Comparison of ENCODE assay signal across 24 mouse cellular contexts in the genomic region with DNA sequence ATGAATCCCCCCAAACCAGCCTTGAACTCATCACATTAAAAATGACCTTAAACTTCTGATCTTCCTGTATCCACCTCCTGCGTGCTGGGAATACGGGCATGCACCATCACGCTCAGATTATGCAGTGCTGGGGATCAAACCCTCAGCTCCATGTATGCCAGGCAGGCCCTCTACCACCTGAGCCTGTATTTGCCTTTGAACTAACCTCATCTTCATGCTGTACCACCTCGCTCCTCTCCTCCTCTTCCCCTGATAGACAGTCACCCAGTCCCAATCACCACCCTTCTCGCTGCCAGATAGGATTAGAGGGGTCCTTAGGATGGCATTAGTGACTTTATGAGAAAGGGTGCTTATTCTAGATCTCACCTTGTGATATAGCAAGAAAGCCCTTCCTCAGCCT. TPM values are rescaled to one million over a fixed set of nuclear protein-coding genes. Genes with fewer than 3 reads are reported as not detected.
DNase-seq lines count a peak whose midpoint lies in the region; TF ChIP-seq lines count a peak whose summit lies in the region.
"Had no signal": no experiment of that assay in that cellular context is flagged by ENCODE, and none has a peak within 500 bp of the region (broad histone marks: within the 10 kb centered on the region; RNA-seq: fewer than 3 reads in every experiment).

No protein-coding gene starts in this region.

- TF ChIP-seq POLR2A in heart, adult 2 months (IDR thresholded peaks at IDR 0.05; ENCODE audit: insufficient read depth, low read depth, low read length), result no peak

- H3K4me3 ChIP-seq in heart, adult 2 months, result no peak overlapping the region
- H3K4me3 ChIP-seq in heart, embryonic 10.5 days, result no peak overlapping the region

- WGBS in heart, adult 2 months, result 75% methylated on average over 5 of the region's 5 CpGs
- WGBS in heart, embryonic 10.5 days, result 80% methylated on average over 5 of the region's 5 CpGs

- intact Hi-C loops in heart, adult 2 months (cut with DNase I), result no loop called here
- intact Hi-C loops in heart, postnatal 25 days (cut with DNase I), result no loop called here

- H3K4me1 ChIP-seq in heart, adult 2 months (ENCODE audit: control insufficient read depth, insufficient read depth, low read length), result no peaks in the 10 kb centered on the region
- no peaks in the 10 kb centered on the region for H3K4me1 ChIP-seq in heart, embryonic 10.5 days

- no peak for TF ChIP-seq CTCF in heart, adult 2 months (IDR thresholded peaks at IDR 0.05)

- peak; percentile 66 for DNase-seq in heart, adult 11 months
- no peak for DNase-seq in heart, adult 2 months
- peak; percentile 64 for DNase-seq in heart, embryonic 10.5 days (ENCODE audit: low spot score)
- DNase-seq in heart, postnatal 25 days (ENCODE audit: low spot score), result no peak
- DNase-seq: adrenal gland, adult 2 months; adrenal gland, adult 8-10 months; adrenal gland, postnatal 10 days; adrenal gland, postnatal 14 days; adrenal gland, postnatal 25 days; adrenal gland, postnatal 36 days; B cell, adult 2 months; cerebellum, adult 11 months; cerebellum, adult 11-12 months; cerebellum, adult 18-20 months had no signal

- no peak for TF ChIP-seq EP300 in heart, adult 2 months (IDR thresholded peaks at IDR 0.05; ENCODE audit: insufficient read depth, low read depth, low read length)

- H3K9me3 ChIP-seq in heart, embryonic 10.5 days, result no peaks in the 10 kb centered on the region
- H3K9me3 ChIP-seq: G1E had no signal

- H3K27ac ChIP-seq in heart, adult 2 months, result no peak overlapping the region
- H3K27ac ChIP-seq in heart, embryonic 10.5 days, result no peak overlapping the region

- H3K36me3 ChIP-seq in heart, adult 2 months (ENCODE audit: control insufficient read depth, insufficient read depth, low read length), result no peaks in the 10 kb centered on the region
- H3K36me3 ChIP-seq in heart, embryonic 10.5 days, result no peaks in the 10 kb centered on the region
- H3K36me3 ChIP-seq: G1E had no signal

- no peaks in the 10 kb centered on the region for H3K27me3 ChIP-seq in heart, adult 2 months (ENCODE audit: control insufficient read depth, insufficient read depth, low read length)
- no peaks in the 10 kb centered on the region for H3K27me3 ChIP-seq in heart, embryonic 10.5 days (ENCODE audit: insufficient read depth, poor library complexity, severe bottlenecking)
- H3K27me3 ChIP-seq: CH12.LX, Patski had no signal

- no peaks in the 10 kb centered on the region for H3K79me2 ChIP-seq in heart, adult 2 months (replicated peaks; ENCODE audit: control insufficient read depth, insufficient read depth, low read length)

- H3K9ac ChIP-seq in heart, adult 2 months (ENCODE audit: low read depth, low read length), result no peak overlapping the region

RNA-seq across cellular contexts. Expression of a gene that starts 9.3 kb away (rescaled TPM):
- total RNA-seq in heart, adult 2 months (2021), result not detected
- not detected in 2 replicates for polyA plus RNA-seq in heart, adult 2 months (2012; rRNA removed)
- not detected in 2 replicates for polyA plus RNA-seq in heart, embryonic 10.5 days (2016; fragmentation: Nextera tagmentation; extraction: Ambion mirVana)
- not detected for total RNA-seq in heart, postnatal 25 days (2021)
- total RNA-seq: adrenal gland, adult 18-20 months; adrenal gland, adult 2 months; adrenal gland, adult 8-10 months; adrenal gland, postnatal 10 days; adrenal gland, postnatal 14 days; adrenal gland, postnatal 25 days; adrenal gland, postnatal 36 days; adrenal gland, postnatal 4 days; CH12.LX; ES-E14; MEL had no signal
- polyA plus RNA-seq: activated CD4-positive, CD25-positive, alpha-beta regulatory T cell, adult 4 months; adrenal gland, adult 2 months; C2C12; CD4-positive, CD25-positive, alpha-beta regulatory T cell, adult 4 months; G1E; Patski had no signal

RNA-seq across cellular contexts. Expression of a gene that starts 25.2 kb away (rescaled TPM):
- total RNA-seq in heart, adult 2 months (2021), result under 1 TPM; 0.14 to 0.16 TPM
- polyA plus RNA-seq in heart, adult 2 months (2012; rRNA removed), result 0.56 and 0.78 TPM in 2 replicates
- polyA plus RNA-seq in heart, embryonic 10.5 days (2016; fragmentation: Nextera tagmentation; extraction: Ambion mirVana), result 0.20 TPM in 1 of 2 replicates, not detected in the other
- total RNA-seq in heart, postnatal 25 days (2021), result under 1 TPM; 0.13 to 0.22 TPM
- total RNA-seq: CH12.LX, MEL had no signal
- polyA plus RNA-seq: activated CD4-positive, CD25-positive, alpha-beta regulatory T cell, adult 4 months; G1E had no signal

RNA-seq across cellular contexts. Expression of a gene that starts 29.2 kb away (rescaled TPM):
- 1 to 10 TPM; 2.4 to 3.5 TPM for total RNA-seq in heart, adult 2 months (2021)
- polyA plus RNA-seq in heart, adult 2 months (2012; rRNA removed), result 7.6 and 7.9 TPM in 2 replicates
- 0.34 and 0.37 TPM in 2 replicates for polyA plus RNA-seq in heart, embryonic 10.5 days (2016; fragmentation: Nextera tagmentation; extraction: Ambion mirVana)
- total RNA-seq in heart, postnatal 25 days (2021), result 1 to 10 TPM; 3.2 to 3.4 TPM
- total RNA-seq: MEL had no signal
- polyA plus RNA-seq: activated CD4-positive, CD25-positive, alpha-beta regulatory T cell, adult 4 months; CD4-positive, CD25-positive, alpha-beta regulatory T cell, adult 4 months had no signal

RNA-seq across cellular contexts. Expression of a gene that starts 47.0 kb away (rescaled TPM):
- under 1 TPM; 0.86 to 0.93 TPM for total RNA-seq in heart, adult 2 months (2021)
- 0.70 and 1.0 TPM in 2 replicates for polyA plus RNA-seq in heart, adult 2 months (2012; rRNA removed)
- polyA plus RNA-seq in heart, embryonic 10.5 days (2016; fragmentation: Nextera tagmentation; extraction: Ambion mirVana), result 1.4 and 2.1 TPM in 2 replicates
- total RNA-seq in heart, postnatal 25 days (2021), result 1 to 10 TPM in 1 of 2 experiments, under 1 TPM in 1; 0.70 to 1.1 TPM
- total RNA-seq: MEL had no signal

RNA-seq across cellular contexts. Expression of a gene that starts 52.1 kb away (rescaled TPM):
- 1 to 10 TPM; 1.0 to 1.1 TPM for total RNA-seq in heart, adult 2 months (2021)
- polyA plus RNA-seq in heart, adult 2 months (2012; rRNA removed), result 3.0 TPM in 2 replicates
- 1.4 and 1.5 TPM in 2 replicates for polyA plus RNA-seq in heart, embryonic 10.5 days (2016; fragmentation: Nextera tagmentation; extraction: Ambion mirVana)
- total RNA-seq in heart, postnatal 25 days (2021), result 1 to 10 TPM in 1 of 2 experiments, under 1 TPM in 1; 0.81 to 1.8 TPM

Comparison
In these comparisons a context has a peak if more than half of its experiments do, and no peak if none do; other contexts are left out.
1. DNase-seq: peak in heart, adult 11 months (single experiment) and heart, embryonic 10.5 days (single experiment); none in heart, adult 2 months (0 of 2) and heart, postnatal 25 days (single experiment).